In the genomic region with DNA sequence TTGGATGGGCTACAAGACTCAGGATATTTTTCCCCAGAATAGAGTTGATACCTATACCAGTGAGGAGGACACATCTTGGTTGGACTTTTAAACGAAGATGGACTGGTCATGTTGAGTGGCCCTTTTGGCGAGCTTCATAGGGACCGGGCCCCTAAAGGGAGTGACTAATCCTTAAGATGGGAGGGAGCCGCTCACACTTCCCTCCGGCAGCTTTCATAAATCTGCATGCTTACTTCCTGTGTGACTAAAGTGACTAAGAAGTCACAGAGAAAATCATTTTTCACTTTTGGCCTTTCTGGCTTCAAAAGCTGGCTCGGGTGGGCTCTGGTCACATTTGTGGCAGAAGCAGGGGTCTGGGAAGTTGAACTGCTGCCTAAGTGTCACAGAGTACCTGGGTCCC, we compare ENCODE assay signal across 30 mouse cellular contexts. TPM values are rescaled to one million over a fixed set of nuclear protein-coding genes. Genes with fewer than 3 reads are reported as not detected.
A peak's percentile ranks its signal among the peaks of the same experiment; 100 is the strongest.
DNase-seq lines count a peak whose midpoint lies in the region; ATAC-seq and TF ChIP-seq lines count a peak whose summit lies in the region.
"Had no signal": no experiment of that assay in that cellular context is flagged by ENCODE, and none has a peak within 500 bp of the region (broad histone marks: within the 10 kb centered on the region; RNA-seq: fewer than 3 reads in every experiment).

No protein-coding gene starts in this region.

- peak; percentile 65 for ATAC-seq in megakaryocyte, adult 5-6 weeks (ENCODE audit: poor library complexity, severe bottlenecking)
- ATAC-seq: forebrain, embryonic 15.5 days had no signal

- no peak overlapping the region for H3K4me3 ChIP-seq in embryonic fibroblast, embryonic 13.5 days (ENCODE audit: insufficient read depth, low read length)
- H3K4me3 ChIP-seq: embryonic facial prominence, embryonic 12.5 days; forebrain, embryonic 10.5 days; forebrain, embryonic 15.5 days; kidney, embryonic 15.5 days; limb, embryonic 13.5 days; lung, embryonic 15.5 days; midbrain, embryonic 12.5 days; neural tube, embryonic 15.5 days had no signal

- peaks cover 7% of the 10 kb centered on the region for H3K4me1 ChIP-seq in embryonic fibroblast, embryonic 13.5 days (ENCODE audit: control insufficient read depth, insufficient read depth, low read length)
- H3K4me1 ChIP-seq: lung, embryonic 15.5 days; neural tube, embryonic 15.5 days had no signal

- DNase-seq in 3134 (ENCODE audit: extremely low read depth, insufficient read length, low spot score), result peak; percentile 14
- DNase-seq in CD4-positive, CD25-positive, alpha-beta regulatory T cell, adult 2 months (ENCODE audit: low read depth, low spot score), result peak; percentile 40
- DNase-seq in cerebellum, adult 11-12 months, result no peak
- no peak for DNase-seq in gastrocnemius, postnatal 25 days
- DNase-seq in spleen, adult 18-20 months, result no peak
- DNase-seq: adrenal gland, adult 2 months; adrenal gland, postnatal 36 days; cerebellum, adult 9-10 months; cerebellum, postnatal 36 days; embryo, embryonic 11 days; heart, adult 18-20 months; heart, postnatal 4 days; kidney, adult 18-20 months; kidney, postnatal 4 days; retina, postnatal 1 day; right cerebral cortex, postnatal 25 days; thymus, adult 2 months; thymus, postnatal 36 days had no signal

- no peak for TF ChIP-seq POLR2A in embryonic fibroblast, embryonic 13.5 days (IDR thresholded peaks at IDR 0.05; ENCODE audit: low read depth, low read length)

- H3K27ac ChIP-seq in embryonic fibroblast, embryonic 13.5 days (ENCODE audit: insufficient read depth, low read length), result 0 out of 2 replicates have a peak overlapping the region, but pooled peaks have one; percentile 16
- H3K27ac ChIP-seq: embryonic facial prominence, embryonic 12.5 days; forebrain, embryonic 10.5 days; forebrain, embryonic 15.5 days; hindbrain, embryonic 14.5 days; kidney, embryonic 15.5 days; limb, embryonic 13.5 days; lung, embryonic 15.5 days; midbrain, embryonic 12.5 days; neural tube, embryonic 15.5 days; stomach, postnatal 0 days had no signal

- no peak for TF ChIP-seq CTCF in embryonic fibroblast, embryonic 13.5 days (IDR thresholded peaks at IDR 0.05; ENCODE audit: borderline replicate concordance, insufficient read depth, low read length)

RNA-seq across cellular contexts. Expression of a gene that starts 59.4 kb away (rescaled TPM):
- polyA plus RNA-seq in embryonic fibroblast, embryonic 13.5 days (2011; ENCODE audit: insufficient read length, low read depth, missing spikeins), result 86.5 and 103 TPM in 2 replicates
- total RNA-seq in megakaryocyte, adult 5-6 weeks (2015), result 27.1 and 29.4 TPM in 2 replicates
- 19.8 and 22.6 TPM in 2 replicates for total RNA-seq in megakaryocyte, adult 5-6 weeks (2017)
- 10 to 100 TPM; 13.5 to 16.6 TPM for total RNA-seq in gastrocnemius, postnatal 25 days (2021)

Comparison
In these comparisons a context has a peak if more than half of its experiments do, and no peak if none do; other contexts are left out.
1. DNase-seq: peak in 3134 (single experiment) and CD4-positive, CD25-positive, alpha-beta regulatory T cell, adult 2 months (single experiment); none in cerebellum, adult 11-12 months (single experiment), gastrocnemius, postnatal 25 days (single experiment) and spleen, adult 18-20 months (0 of 2).